Mouse (Mus musculus): ENCODE measurements around the gene 1110017D15Rik. TPM values are rescaled to one million over a fixed set of nuclear protein-coding genes. Genes with fewer than 3 reads are reported as not detected.
"Not testable (repeated sequence)": the region's sequence is repeated elsewhere in the genome, so short reads cannot be mapped to it uniquely, and the experiment has no call there.

Gene 1110017D15Rik
- polyA plus RNA-seq, 1 experiment, result 40.8 TPM

GRCm38 (mm10) chr4:41471384-41471689 lies 45.8 kb downstream of the 1110017D15Rik start:
- Histone ChIP-seq H3K4me1 (ENCODE audit: control insufficient read depth, insufficient read depth, low read length) (no peaks in the 10 kb centered on the region; the same call in 1 of the 2 replicates), H3K4me3 (replicated peaks; ENCODE audit: extremely low read depth, low read depth, low read length) (no peak overlapping the region)
- TF ChIP-seq CTCF (IDR thresholded peaks at IDR 0.05; ENCODE audit: insufficient read depth, low read length), result no peak
- TF ChIP-seq POLR2A (IDR thresholded peaks at IDR 0.05; ENCODE audit: borderline replicate concordance, extremely low read depth, low read depth, low read length), result no peak
- WGBS, result 97% methylated on average over 1 of the region's 1 CpGs
- no peak for DNase-seq

GRCm38 (mm10) chr4:41470684-41471383 lies 46.3 kb downstream of the 1110017D15Rik start:
- Histone ChIP-seq H3K4me1 (ENCODE audit: control insufficient read depth, insufficient read depth, low read length) (no peaks in the 10 kb centered on the region; the same call in 1 of the 2 replicates), H3K4me3 (replicated peaks; ENCODE audit: extremely low read depth, low read depth, low read length) (no peak overlapping the region)
- TF ChIP-seq POLR2A (IDR thresholded peaks at IDR 0.05; ENCODE audit: borderline replicate concordance, extremely low read depth, low read depth, low read length) (no peak), CTCF (IDR thresholded peaks at IDR 0.05; ENCODE audit: insufficient read depth, low read length) (no peak)
- no peak for DNase-seq
- WGBS, result 59% methylated on average over 5 of the region's 5 CpGs

GRCm38 (mm10) chr4:41470051-41470683 lies 47.0 kb downstream of the 1110017D15Rik start:
- WGBS, result 60% methylated on average over 7 of the region's 7 CpGs
- Histone ChIP-seq H3K4me1 (ENCODE audit: control insufficient read depth, insufficient read depth, low read length) (no peaks in the 10 kb centered on the region; the same call in 1 of the 2 replicates), H3K4me3 (replicated peaks; ENCODE audit: extremely low read depth, low read depth, low read length) (no peak overlapping the region)
- DNase-seq, result no peak
- TF ChIP-seq CTCF (IDR thresholded peaks at IDR 0.05; ENCODE audit: insufficient read depth, low read length) (no peak), POLR2A (IDR thresholded peaks at IDR 0.05; ENCODE audit: borderline replicate concordance, extremely low read depth, low read depth, low read length) (no peak)

GRCm38 (mm10) chr4:41469199-41469598 lies 47.9 kb downstream of the 1110017D15Rik start:
- H3K4me1 ChIP-seq (ENCODE audit: control insufficient read depth, insufficient read depth, low read length), result no peaks in the 10 kb centered on the region; the same call in 1 of the 2 replicates
- TF ChIP-seq POLR2A (IDR thresholded peaks at IDR 0.05; ENCODE audit: borderline replicate concordance, extremely low read depth, low read depth, low read length), result no peak
- no peak for TF ChIP-seq CTCF (IDR thresholded peaks at IDR 0.05; ENCODE audit: insufficient read depth, low read length)
- DNase-seq, result no peak
- WGBS, result 80% methylated on average over 10 of the region's 10 CpGs
- no peak overlapping the region for H3K4me3 ChIP-seq (replicated peaks; ENCODE audit: extremely low read depth, low read depth, low read length)

- no peak for TF ChIP-seq POLR2A (IDR thresholded peaks at IDR 0.05; ENCODE audit: borderline replicate concordance, extremely low read depth, low read depth, low read length)
- TF ChIP-seq CTCF (IDR thresholded peaks at IDR 0.05; ENCODE audit: insufficient read depth, low read length), result peak; percentile 42
- no peak overlapping the region for H3K4me3 ChIP-seq (replicated peaks; ENCODE audit: extremely low read depth, low read depth, low read length)
- H3K4me1 ChIP-seq (ENCODE audit: control insufficient read depth, insufficient read depth, low read length), result peaks cover 4% of the 10 kb centered on the region
- WGBS, result 50% methylated on average over 17 of the region's 17 CpGs
- DNase-seq, result peak; percentile 63
Observed at GRCm38 (mm10) chr4:41468396-41469080, 48.6 kb downstream of the 1110017D15Rik start.

- DNase-seq, result no peak
- peak overlapping the region; percentile 94 for H3K4me3 ChIP-seq (replicated peaks; ENCODE audit: extremely low read depth, low read depth, low read length)
- peaks cover 4% of the 10 kb centered on the region for H3K4me1 ChIP-seq (ENCODE audit: control insufficient read depth, insufficient read depth, low read length)
- WGBS, result 5% methylated on average over 17 of the region's 17 CpGs
- TF ChIP-seq CTCF (IDR thresholded peaks at IDR 0.05; ENCODE audit: insufficient read depth, low read length) (no peak), POLR2A (IDR thresholded peaks at IDR 0.05; ENCODE audit: borderline replicate concordance, extremely low read depth, low read depth, low read length) (no peak)
Observed at GRCm38 (mm10) chr4:41465287-41465665, 51.9 kb downstream of the 1110017D15Rik start.

GRCm38 (mm10) chr4:41464345-41465286 lies 52.5 kb downstream of the 1110017D15Rik start, which contains the start of the genes Kif24 and Nudt2:
Gene Kif24, minus strand, starts transcription at chr4:41464887.
Gene Nudt2, plus strand, starts transcription at chr4:41465151.
- TF ChIP-seq CTCF (IDR thresholded peaks at IDR 0.05; ENCODE audit: insufficient read depth, low read length) (no peak), POLR2A (IDR thresholded peaks at IDR 0.05; ENCODE audit: borderline replicate concordance, extremely low read depth, low read depth, low read length) (peak; percentile 47; the same call in 1 of the 2 replicates)
- peak within 1 kb of the TSS; percentile 94 for H3K4me3 ChIP-seq (replicated peaks; ENCODE audit: extremely low read depth, low read depth, low read length)
- peaks cover 4% of the 10 kb centered on the region for H3K4me1 ChIP-seq (ENCODE audit: control insufficient read depth, insufficient read depth, low read length)
- DNase-seq, result peak; percentile 96
- under 1% methylated on average over 70 of the region's 70 CpGs for WGBS

- not testable (repeated sequence) for DNase-seq; H3K4me3 ChIP-seq (replicated peaks; ENCODE audit: extremely low read depth, low read depth, low read length); H3K4me1 ChIP-seq (ENCODE audit: control insufficient read depth, insufficient read depth, low read length)
- 28% methylated on average over 3 of the region's 3 CpGs for WGBS
Observed at GRCm38 (mm10) chr4:41463051-41463738, 53.9 kb downstream of the 1110017D15Rik start.

All from lung, adult 2 months (tissue).